Mouse (Mus musculus) bone marrow, adult 2 months (tissue): ENCODE results near the gene Hoxa10.

Source experiments
- CTCF ChIP-seq: fragments of 200-500 bp; IDR thresholded peaks from 2 replicates; pipeline ENCODE4 v1.5.1; 2011; ENCODE audit warnings: low read length, control low read depth; ENCODE audit not compliant: control insufficient read depth, insufficient read depth
- POLR2A ChIP-seq: fragments of 200-500 bp; IDR thresholded peaks from 2 replicates; pipeline ENCODE4 v1.6.1; 2011; ENCODE audit warnings: low read depth, mild to moderate bottlenecking, control low read depth, low read length, borderline replicate concordance; ENCODE audit not compliant: control insufficient read depth

DNA sequence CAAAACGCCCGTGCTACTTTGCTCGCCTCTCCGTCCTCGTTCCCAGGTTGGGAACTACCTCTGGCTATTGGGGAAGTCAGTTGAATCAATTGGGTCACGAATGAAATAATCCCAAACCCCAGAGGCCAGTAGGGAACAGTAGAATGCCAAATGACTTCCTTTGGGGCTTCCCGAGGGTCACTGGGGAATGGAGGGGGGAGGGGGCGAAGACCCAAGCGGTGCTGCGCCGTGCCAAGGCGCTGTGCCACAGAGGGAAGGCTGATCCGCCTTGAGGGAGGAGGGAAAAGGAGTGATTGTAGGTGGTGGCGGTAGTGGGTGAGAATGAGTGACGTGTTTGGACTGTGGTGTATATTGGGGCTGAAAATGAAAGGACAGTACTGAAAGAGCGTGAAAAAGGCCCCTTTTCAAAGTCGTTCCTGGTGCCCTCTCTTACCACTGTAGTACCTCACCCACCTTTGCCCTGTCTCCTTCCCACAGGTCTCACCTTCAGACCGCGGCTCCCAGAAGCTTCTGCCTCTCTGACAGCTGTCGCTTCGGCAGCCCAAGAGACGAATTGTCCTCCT is 28.0 kb downstream of the Hoxa10 start:
- TF ChIP-seq POLR2A: no peak
- no peak for TF ChIP-seq CTCF
